Mouse (Mus musculus): Measurements from ENCODE around the gene Cstf3.
A peak's percentile ranks its signal among the peaks of the same experiment; 100 is the strongest.
"Not testable (repeated sequence)": the region's sequence is repeated elsewhere in the genome, so short reads cannot be mapped to it uniquely, and the experiment has no call there.

Cstf3 gene

DNA sequence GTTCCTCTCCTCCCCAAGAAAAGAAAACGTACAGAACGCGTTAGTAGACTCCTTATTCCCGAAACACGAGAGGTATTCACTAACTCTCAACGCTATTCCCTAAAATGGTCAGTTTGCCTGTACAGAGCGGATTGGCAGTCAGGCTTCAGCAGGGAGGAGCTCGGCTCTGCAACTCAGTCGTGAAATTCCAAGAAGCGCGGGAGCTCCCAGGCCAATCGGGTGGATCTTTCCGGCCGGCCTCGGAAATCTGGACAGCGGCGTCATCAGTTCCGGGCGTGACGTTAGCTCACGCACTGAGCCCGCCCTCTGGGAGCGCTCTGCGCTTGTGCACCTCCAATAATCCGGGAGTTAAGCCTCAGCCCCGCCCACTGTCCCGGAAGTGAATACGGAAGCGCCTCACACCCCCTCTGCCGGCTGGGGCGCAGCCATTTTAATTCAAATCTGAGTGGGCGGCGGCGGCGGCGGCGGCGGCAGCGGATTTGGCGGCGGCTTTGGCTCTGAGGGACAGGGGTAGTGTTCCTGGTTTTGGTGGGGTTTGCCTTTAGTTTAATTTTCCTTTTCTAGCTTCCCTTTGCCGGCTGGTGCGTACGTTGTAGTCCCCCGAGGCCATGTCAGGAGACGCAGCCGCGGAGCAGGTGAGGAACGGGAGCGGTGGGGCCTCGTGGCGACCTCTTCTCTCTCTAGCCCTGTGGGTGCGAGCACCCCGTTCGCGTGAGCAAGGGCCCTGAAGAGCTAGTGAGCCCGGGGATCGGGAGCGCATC lies at the start of gene Cstf3:
Gene Cstf3, plus strand, starts transcription at position 456 of the 761 bp plus-strand sequence.
- DNase-seq = peak; percentile 96

- not testable (repeated sequence) for DNase-seq
Observed at GRCm38 (mm10) chr2:104556711-104557110, 33.6 kb upstream of the Cstf3 start.

GRCm38 (mm10) chr2:104557722-104558121 lies 32.6 kb upstream of the Cstf3 start:
- DNase-seq = no peak

- no peak for DNase-seq
Observed at GRCm38 (mm10) chr2:104558326-104558725, 32.0 kb upstream of the Cstf3 start.

DNA sequence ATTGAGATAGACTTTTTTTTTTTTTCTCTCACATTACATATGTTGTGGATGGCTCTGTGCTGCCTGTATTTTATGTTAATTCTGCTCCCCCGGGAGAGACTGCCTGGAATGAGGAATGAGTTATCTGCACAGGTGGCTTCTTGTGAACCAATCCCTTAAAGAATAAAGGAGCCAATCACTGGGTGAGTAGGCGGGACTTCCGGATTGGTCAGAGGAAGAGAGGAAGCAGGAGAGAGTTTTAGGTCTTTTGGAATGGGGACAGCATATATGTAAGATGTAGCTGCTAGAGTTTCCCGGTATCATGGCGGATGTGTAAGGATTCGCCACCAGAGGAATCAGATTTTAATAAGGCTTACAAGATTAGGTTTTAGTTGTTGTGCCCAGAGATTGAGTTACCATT lies 31.4 kb upstream of the Cstf3 start:
- DNase-seq = no peak

DNA sequence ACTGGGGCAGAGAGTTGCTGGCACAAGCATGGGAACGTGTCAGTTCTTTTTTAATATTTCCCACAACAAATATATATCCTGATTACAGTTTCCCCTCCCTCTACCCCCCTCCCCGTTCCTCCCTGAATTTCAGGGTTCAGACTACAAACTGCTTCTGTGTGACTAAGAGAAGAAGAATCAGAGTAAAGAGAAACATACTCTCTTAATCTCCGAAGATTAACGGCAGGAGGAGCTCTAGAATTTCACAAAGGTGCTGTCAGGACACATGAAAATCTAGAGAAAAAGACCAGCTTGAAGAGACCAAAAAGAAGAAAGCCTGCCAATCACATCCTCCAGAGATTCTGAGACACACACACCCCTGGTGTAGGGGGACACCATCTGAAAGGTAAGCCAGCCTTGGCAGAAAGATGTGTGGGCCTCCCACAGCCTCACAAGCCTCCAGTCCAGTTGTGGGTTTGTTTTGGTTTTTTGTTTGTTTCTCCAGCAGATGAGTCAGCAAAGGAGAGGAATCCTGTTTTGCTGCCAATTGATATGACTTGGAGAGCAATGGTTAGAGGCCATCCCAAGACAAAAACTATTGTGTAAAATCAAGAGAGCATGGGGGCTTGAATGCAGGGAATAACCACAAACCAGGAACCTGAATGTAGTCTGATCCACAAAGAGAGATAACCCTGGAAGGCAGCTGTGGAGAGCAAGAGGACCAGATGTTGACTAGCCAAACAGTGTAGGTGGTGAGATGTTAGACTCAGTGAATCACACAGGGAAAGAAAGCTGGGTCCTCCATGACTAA lies 30.5 kb upstream of the Cstf3 start:
- DNase-seq = no peak

DNA sequence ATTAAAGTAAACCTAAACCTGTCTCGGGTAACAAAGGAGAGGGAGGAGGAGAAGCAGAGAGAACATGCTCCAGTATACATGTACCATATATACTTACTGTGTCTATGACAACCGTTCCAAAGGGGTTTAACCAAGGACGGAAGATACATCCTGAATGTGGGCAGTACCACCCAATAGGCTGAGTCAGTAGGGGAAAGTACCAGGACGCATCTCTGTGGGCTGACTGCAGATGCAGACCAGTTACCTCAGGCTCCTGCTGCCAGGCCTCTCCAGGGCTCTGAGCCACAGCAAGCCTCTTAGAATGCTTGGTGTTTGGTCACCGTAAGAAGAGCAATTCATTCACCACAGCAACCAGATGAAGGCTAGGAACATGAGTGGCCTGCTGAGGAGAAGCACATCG lies 28.9 kb upstream of the Cstf3 start:
- no peak for DNase-seq

DNA sequence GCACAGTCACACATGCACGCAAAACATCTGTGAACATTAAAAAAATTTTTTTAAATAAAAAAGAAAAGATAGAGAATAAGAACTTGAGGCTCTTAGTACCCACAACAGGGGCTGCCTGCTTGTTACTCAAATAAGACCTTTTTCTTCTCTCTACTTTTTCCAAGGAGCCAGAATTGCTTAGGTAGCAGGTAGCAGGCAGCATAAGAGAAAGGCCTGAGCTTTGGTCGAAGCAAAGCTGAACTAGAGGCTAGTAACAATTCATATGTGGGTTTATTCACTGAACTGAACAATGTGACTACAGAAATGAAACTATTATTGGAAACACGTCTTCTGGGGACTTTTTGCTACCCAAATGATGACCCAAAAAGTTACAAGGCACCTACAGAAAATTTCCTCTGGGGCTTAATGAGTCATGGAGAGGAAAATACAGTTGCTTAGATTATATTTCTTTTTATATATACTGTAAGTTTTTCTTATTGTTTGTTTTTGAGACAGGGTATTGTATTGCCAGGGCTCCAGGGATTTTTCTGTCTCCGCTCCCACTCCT lies 28.3 kb upstream of the Cstf3 start:
- no peak for DNase-seq

DNA sequence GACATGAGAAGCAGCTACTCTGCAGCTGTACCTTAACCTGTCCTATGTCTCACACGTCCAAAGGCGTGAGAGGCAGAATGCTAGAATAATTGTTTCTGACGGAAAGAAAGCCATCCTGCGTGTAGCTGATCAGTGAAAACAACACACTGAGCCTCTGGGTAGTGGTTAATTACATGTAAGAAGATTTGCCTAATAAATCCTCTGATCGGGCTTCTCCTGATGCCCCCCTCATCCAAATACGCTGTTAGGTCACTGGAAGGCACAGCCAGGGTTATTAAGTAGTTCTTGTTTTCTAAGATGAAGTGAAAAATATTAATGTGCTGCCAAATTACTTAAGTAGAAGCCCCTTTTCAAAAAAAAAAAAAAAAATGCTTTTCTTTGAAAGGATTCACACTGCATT lies 18.3 kb upstream of the Cstf3 start:
- DNase-seq = no peak

- no peak for DNase-seq
Observed at GRCm38 (mm10) chr2:104576216-104576615, 14.1 kb upstream of the Cstf3 start.

GRCm38 (mm10) chr2:104578021-104578420 lies 12.3 kb upstream of the Cstf3 start:
- DNase-seq = no peak

DNA sequence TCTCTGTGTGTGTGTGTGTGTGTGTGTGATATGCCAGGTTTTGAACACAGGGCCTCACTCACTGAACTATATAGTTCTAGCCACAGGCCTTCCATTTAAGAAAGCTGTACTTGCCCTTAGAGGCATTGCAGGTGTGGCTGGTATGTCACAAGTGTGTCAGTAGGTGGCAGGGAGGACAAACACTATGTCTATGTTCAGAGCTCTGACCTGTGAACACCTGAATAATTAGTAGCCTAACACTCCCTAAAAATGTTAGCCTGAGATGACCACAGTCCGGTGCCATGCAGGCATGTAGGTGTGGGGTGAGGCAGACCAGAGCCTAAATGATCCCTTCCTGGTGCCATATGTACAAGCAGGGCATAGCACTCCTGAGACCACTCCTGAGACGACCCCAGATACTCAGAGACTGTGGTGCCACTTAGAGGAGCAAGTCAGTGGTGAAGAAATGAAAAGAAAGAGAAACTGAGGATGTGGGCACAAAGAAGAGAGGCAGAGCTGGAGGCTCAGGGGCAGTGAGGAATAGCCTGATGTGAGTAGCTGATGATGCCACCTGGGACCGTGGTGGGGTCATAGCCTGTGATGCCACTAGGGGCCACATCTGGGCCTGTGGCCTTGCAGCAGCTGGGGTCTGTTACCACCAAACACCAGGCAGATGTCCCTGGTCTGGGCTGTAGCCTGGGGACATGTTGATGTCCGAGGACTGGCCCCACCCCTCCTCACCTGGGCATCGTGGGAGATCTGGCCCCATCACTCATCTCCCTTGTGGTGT lies 11.3 kb upstream of the Cstf3 start:
- no peak for DNase-seq

- no peak for DNase-seq
Observed at GRCm38 (mm10) chr2:104579784-104580446, 10.4 kb upstream of the Cstf3 start.

DNA sequence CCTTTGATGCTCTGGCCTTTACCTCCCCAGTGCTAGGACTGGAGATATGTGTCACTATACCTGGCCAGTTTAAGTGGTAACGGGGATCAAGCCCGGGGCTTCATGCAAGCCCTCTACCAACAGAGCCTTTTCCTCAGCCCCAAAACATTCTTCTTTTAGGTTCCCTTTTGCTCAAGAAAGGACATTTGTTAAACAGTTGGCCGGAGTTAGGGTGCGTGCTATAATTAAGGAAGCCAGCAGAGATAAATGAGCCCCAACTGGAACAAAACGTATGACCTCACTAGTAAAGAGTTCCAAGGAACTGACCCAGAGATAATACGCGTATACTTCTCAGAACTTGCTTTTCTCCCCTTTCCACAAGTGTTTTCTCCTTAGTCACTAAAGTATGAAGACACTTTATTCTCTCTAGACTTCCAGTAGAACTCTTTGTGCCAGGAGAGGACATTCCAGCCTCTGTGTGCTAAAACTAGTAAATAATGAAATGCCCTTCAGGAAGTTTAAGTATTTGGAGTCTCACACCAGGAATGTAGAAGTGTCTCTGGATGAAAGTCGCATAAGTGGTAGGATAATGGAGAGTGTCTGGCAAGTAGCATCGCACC lies 8.9 kb upstream of the Cstf3 start:
- DNase-seq = no peak

- no peak for DNase-seq
Observed at GRCm38 (mm10) chr2:104583032-104583431, 7.3 kb upstream of the Cstf3 start.

- no peak for DNase-seq
Observed at GRCm38 (mm10) chr2:104584226-104584625, 6.1 kb upstream of the Cstf3 start.

DNA sequence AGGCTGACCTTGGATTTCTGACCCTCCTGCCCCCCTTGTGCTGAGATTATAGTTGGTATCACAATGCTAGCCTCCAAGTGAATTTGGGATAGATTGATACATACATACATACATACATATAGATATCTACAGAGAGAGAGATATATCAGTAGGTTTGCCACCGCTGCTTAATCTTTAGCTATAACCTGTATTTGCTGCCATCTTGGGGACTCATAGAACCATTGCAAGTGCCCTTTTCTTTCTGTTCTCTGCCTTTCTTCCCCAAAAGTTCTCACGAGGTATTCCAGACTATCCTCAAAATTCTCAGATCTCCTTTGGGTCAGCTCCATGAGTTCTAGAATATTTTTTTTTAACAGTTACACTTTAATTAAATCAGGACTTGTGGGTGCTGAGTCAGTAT lies 4.7 kb upstream of the Cstf3 start:
- no peak for DNase-seq

DNA sequence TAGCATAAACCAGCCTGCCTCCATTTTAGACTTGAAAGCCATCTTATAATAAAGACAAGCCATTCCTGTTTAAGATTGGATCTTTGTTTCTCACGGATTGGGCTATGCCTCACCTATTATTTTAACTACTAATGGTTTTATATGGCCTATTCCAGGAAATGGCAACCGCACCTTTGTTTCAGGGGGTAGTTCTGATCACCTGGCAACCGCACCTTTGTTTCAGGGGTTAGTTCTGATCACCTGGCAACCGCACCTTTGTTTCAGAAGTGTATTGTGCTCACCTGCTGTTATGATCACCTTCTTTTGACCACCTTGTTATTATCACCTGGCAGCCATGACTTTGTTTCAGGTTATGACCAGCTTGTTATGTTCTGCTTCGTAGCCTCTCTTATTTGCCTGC lies 1.8 kb upstream of the Cstf3 start:
- no peak for DNase-seq

DNA sequence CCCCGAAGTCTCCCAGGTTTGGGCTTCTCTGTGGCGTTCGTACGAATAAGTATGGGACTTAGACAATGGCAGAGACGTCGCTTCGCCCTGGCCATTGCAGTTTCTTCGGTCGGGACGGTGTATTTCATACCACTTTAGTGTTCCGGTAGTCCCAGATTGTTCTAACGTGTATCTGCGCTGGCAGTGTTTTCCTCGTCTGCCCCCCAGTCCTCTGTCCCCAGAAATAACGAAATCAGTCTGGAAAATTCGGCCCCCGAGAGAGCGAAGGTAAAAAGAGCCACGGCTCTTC lies 450 bp downstream of the Cstf3 start:
- no peak for DNase-seq

- no peak for DNase-seq
Observed at GRCm38 (mm10) chr2:104591141-104591540, 818 bp downstream of the Cstf3 start.

DNA sequence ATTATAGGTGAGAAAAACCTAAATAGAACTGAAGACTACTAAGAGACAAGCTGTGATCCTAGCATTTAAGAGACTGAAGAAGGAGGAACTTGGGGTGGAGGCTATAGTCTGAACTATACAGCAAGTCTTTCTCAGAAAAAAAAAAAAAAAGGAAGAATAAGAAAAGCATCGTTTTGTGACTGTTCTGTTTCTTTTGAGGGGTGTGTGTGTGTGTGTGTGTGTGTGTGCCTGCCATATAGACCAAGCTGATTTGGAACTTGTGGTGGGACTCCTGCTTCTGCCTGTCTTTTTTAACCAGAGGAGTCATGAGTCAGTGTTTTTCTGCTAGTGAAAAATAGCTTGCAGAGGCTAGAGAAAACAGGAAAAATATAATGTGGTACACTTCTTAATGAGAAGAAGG lies 4.7 kb downstream of the Cstf3 start:
- DNase-seq = no peak

GRCm38 (mm10) chr2:104603431-104603830 lies 13.1 kb downstream of the Cstf3 start:
- no peak for DNase-seq

All from thymus, adult 18-20 months (tissue).